Mouse (Mus musculus) midbrain, embryonic 11.5 days (tissue): Measurements from ENCODE around the gene Fcgr3. TPM values are rescaled to one million over a fixed set of nuclear protein-coding genes. Genes with fewer than 3 reads are reported as not detected.
"Not testable (repeated sequence)": the region's sequence is repeated elsewhere in the genome, so short reads cannot be mapped to it uniquely, and the experiment has no call there.

Experiments used
- ATAC-seq: fragments of 200-750 bp; cut with Nextera tagmentation; 2 replicates; pipeline ENCODE4 v1.8.0; 2017; ENCODE audit warnings: moderate TSS enrichment, moderate library complexity; ENCODE audit not compliant: low FRiP score
- DNase-seq: peaks from one replicate; pipeline ENCODE4 v3.0.0; 2015; ENCODE audit warnings: low spot score; ENCODE audit errors: missing footprints
- H3K27ac ChIP-seq: fragments of 300-500 bp; sonication (generic); 2 replicates; pipeline ENCODE4 v1.5.1; 2014; ENCODE audit warnings: low read depth, low read length
- H3K27me3 ChIP-seq: fragments of 300-500 bp; sonication (generic); 2 replicates; pipeline ENCODE4 v1.6.1; 2014; ENCODE audit warnings: mild to moderate bottlenecking, low read length, moderate library complexity, mixed read lengths; ENCODE audit not compliant: control insufficient read depth, insufficient read depth
- H3K36me3 ChIP-seq: fragments of 300-500 bp; sonication (generic); 2 replicates; pipeline ENCODE4 v1.6.1; 2014; ENCODE audit warnings: mild to moderate bottlenecking, low read length, moderate library complexity, mixed read lengths; ENCODE audit not compliant: control insufficient read depth, insufficient read depth
- H3K4me1 ChIP-seq: fragments of 300-500 bp; sonication (generic); 2 replicates; pipeline ENCODE4 v1.6.1; 2014; ENCODE audit warnings: low read length; ENCODE audit not compliant: control insufficient read depth, insufficient read depth
- H3K4me2 ChIP-seq: fragments of 300-500 bp; sonication (generic); 2 replicates; pipeline ENCODE4 v1.6.1; 2014; ENCODE audit warnings: mild to moderate bottlenecking, moderate library complexity
- H3K4me3 ChIP-seq: fragments of 300-500 bp; sonication (generic); 2 replicates; pipeline ENCODE4 v1.5.1; 2014; ENCODE audit warnings: low read depth, low read length
- H3K9ac ChIP-seq: fragments of 300-500 bp; sonication (generic); 2 replicates; pipeline ENCODE4 v1.6.1; 2014; ENCODE audit warnings: low read length
- H3K9me3 ChIP-seq: fragments of 300-500 bp; sonication (generic); 2 replicates; pipeline ENCODE4 v1.6.1; 2016; ENCODE audit warnings: low read length; ENCODE audit not compliant: control insufficient read depth
- WGBS: fragments of 180-500 bp; shearing (Covaris S2); extraction: QIAGEN DNeasy Blood & Tissue Kit; methylation state at CpG from one replicate; pipeline ENCODE4 v1.1.7; 2014; 5-methylcytosine and 5-hydroxymethylcytosine counted together
- polyA plus RNA-seq: library from polyadenylated mRNA; unstranded; fragments of >200 nt; fragmentation: Nextera tagmentation; extraction: Ambion mirVana; gene quantifications from 2 replicates; pipeline ENCODE4 v1.2.1, GENCODE M21; 2014

Fcgr3 gene
- polyA plus RNA-seq, 1 experiment from 2014 or later, result 8.5 TPM

DNA sequence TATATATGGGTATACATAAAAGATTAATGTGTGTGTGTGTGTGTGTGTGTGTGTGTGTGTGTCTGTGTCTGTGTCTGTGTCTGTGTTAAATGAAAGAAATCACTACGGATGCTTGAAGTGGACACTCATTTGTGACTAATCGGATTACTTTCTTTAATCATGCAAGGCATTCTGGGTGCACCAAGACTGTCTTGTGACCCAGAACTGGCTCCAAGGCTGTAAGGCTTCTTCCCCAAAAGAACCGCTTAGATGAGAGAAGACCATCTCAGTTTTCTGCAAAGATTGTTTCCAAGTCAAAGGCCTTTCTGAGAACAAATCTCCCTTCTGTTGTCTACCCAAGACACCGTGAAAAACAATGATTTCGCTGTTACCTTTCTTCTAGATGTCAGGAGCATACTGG, 12.5 kb upstream of the Fcgr3 start:
- H3K36me3 ChIP-seq, H3K9me3 ChIP-seq, H3K4me3 ChIP-seq, H3K27ac ChIP-seq, ATAC-seq, H3K4me2 ChIP-seq, H3K9ac ChIP-seq, H3K4me1 ChIP-seq: not testable (repeated sequence)
- 33% methylated on average over 5 of the region's 5 CpGs for WGBS
- H3K27me3 ChIP-seq, result peaks cover 23% of the 10 kb centered on the region
- peak; percentile 90 for DNase-seq

DNA sequence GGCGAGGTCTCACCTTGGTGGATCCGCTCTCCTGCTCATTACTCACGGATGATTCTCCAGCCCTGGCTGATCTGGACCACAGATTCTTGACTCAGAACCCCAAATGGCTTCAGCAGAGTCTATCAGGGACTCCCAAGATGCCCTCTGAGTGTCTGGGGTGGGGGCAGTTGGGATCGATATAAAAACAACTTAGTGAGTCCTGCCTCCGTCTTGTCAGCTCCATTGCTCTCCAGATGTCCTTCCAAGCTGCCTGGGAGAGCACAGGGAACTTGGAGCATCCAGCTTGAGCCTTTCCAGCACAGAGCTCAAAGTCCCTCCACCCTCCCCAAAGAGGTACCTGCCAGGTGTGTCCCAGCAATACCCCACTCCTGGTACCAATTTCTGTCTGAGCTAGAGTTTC, 11.4 kb upstream of the Fcgr3 start:
- H3K36me3 ChIP-seq, H3K4me1 ChIP-seq, ATAC-seq, H3K4me2 ChIP-seq, H3K9me3 ChIP-seq, DNase-seq, H3K4me3 ChIP-seq, H3K9ac ChIP-seq, H3K27ac ChIP-seq: not testable (repeated sequence)
- 76% methylated on average over 3 of the region's 5 CpGs for WGBS
- peaks cover 20% of the 10 kb centered on the region for H3K27me3 ChIP-seq

DNA sequence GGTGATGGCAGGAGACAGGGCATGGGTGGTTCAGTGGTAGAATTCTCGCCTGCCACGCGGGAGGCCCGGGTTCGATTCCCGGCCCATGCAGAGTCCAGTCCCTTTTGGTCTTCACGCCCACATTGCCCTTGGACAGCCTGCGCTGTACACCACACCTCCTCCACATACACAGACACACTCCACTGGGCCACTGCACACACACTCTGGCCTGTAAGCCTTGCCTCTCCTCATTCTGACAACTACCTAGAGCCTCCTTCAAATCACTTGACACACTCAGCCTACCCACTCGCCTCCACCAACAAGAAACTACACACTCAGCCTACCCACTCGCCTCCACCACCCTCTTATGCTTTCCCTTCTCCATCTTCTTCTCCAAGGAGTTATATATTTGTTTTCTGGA, 9.5 kb upstream of the Fcgr3 start:
- DNase-seq, result peak; percentile 95
- H3K4me3 ChIP-seq, H3K4me1 ChIP-seq, H3K9ac ChIP-seq, H3K27ac ChIP-seq, H3K4me2 ChIP-seq, H3K9me3 ChIP-seq, H3K36me3 ChIP-seq: not testable (repeated sequence)
- H3K27me3 ChIP-seq, result peaks cover 31% of the 10 kb centered on the region
- WGBS, result 17% methylated on average over 4 of the region's 10 CpGs
- peak; percentile 14; the same call in 1 of the 2 replicates for ATAC-seq

DNA sequence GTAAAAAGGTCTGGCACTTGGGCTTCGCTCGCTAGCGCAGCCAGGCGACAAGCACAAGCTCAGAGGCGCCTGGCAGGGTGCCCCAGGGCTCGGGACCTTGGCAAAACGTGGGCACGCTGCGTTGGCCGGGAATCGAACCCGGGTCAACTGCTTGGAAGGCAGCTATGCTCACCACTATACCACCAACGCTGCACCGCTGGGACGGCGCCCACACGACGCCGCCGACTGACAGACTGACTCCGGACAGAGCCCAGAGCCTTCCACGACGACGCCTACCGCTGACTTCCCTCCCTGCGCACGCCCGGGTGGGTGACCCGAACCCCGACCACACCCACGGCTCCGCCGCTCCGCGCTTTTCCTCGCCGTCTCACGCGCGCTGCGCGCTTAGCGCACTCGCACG, 7.5 kb upstream of the Fcgr3 start:
- not testable (repeated sequence) for DNase-seq, H3K9me3 ChIP-seq, H3K27ac ChIP-seq, H3K4me3 ChIP-seq, H3K4me2 ChIP-seq, H3K9ac ChIP-seq, H3K4me1 ChIP-seq, H3K36me3 ChIP-seq
- ATAC-seq, result peak; percentile 41
- peaks cover 24% of the 10 kb centered on the region for H3K27me3 ChIP-seq
- no CpG with 5 or more reads among the region's 45 CpGs for WGBS

GRCm38 (mm10) chr1:171071726-171072125, 7.0 kb upstream of the Fcgr3 start:
- H3K27ac ChIP-seq, H3K4me1 ChIP-seq, H3K4me2 ChIP-seq, H3K36me3 ChIP-seq, H3K4me3 ChIP-seq, H3K9me3 ChIP-seq, DNase-seq, H3K9ac ChIP-seq: not testable (repeated sequence)
- peaks cover 23% of the 10 kb centered on the region for H3K27me3 ChIP-seq
- peak; percentile 68 for ATAC-seq
- no CpG with 5 or more reads among the region's 35 CpGs for WGBS

DNA sequence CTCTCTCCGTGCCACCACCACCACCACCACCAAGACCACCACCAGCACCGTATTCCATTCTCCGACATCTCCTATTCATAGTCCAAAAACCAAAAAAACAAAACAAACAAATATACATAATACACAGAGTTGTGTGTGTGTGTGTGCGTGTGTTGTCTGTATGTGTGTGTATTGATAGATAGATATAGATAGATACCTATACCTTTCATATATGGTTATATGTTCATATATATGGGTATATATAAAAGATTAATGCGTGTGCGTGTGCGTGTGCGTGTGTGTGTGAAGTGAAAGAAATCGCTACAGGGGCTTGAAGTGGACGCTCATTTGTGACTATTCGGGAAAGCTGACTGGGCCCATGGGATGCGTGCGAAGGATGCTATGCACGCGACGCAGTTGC, 6.1 kb upstream of the Fcgr3 start:
- DNase-seq, result peak; percentile 91
- not testable (repeated sequence) for H3K9ac ChIP-seq, H3K4me2 ChIP-seq, ATAC-seq, H3K4me3 ChIP-seq, H3K4me1 ChIP-seq, H3K9me3 ChIP-seq, H3K36me3 ChIP-seq, H3K27ac ChIP-seq
- WGBS, result 21% methylated on average over 11 of the region's 16 CpGs
- H3K27me3 ChIP-seq, result peaks cover 27% of the 10 kb centered on the region

DNA sequence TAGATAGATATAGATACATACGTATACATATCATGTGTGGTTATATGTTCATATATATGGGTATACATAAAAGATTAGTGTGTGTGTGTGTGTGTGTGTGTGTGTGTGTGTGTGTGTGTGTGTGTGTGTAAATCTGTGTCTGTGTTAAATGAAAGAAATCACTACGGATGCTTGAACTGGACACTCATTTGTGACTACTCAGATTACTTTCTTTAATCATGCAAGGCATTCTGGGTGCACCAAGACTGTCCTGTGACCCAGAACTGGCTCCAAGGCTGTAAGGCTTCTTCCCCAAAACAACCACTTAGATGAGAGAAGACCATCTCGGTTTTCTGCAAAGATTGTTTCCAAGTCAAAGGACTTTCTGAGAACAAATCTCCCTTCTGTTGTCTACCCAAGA, 4.8 kb upstream of the Fcgr3 start:
- not testable (repeated sequence) for H3K4me2 ChIP-seq, H3K36me3 ChIP-seq, H3K27ac ChIP-seq, ATAC-seq, H3K9me3 ChIP-seq, H3K4me1 ChIP-seq, H3K4me3 ChIP-seq, H3K9ac ChIP-seq
- H3K27me3 ChIP-seq, result peaks cover 33% of the 10 kb centered on the region
- 69% methylated on average over 3 of the region's 3 CpGs for WGBS
- peak; percentile 93 for DNase-seq

- 49% methylated on average over 5 of the region's 5 CpGs for WGBS
- not testable (repeated sequence) for H3K36me3 ChIP-seq, H3K9me3 ChIP-seq, ATAC-seq, H3K27ac ChIP-seq, DNase-seq, H3K4me3 ChIP-seq, H3K4me1 ChIP-seq, H3K9ac ChIP-seq, H3K4me2 ChIP-seq
- peaks cover 36% of the 10 kb centered on the region for H3K27me3 ChIP-seq
Measured at GRCm38 (mm10) chr1:171067928-171068327, 3.2 kb upstream of the Fcgr3 start.

DNA sequence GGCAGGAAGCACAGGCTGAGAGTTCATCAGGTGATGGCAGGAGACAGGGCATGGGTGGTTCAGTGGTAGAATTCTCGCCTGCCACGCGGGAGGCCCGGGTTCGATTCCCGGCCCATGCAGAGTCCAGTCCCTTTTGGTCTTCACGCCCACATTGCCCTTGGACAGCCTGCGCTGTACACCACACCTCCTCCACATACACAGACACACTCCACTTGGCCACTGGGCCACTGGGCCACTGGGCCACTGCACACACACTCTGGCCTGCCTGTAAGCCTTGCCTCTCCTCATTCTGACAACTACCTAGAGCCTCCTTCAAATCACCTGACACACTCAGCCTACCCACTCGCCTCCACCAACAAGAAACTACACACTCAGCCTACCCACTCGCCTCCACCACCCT, 1.8 kb upstream of the Fcgr3 start:
- H3K9me3 ChIP-seq, H3K4me3 ChIP-seq, H3K9ac ChIP-seq, H3K4me1 ChIP-seq, DNase-seq, H3K27ac ChIP-seq, H3K4me2 ChIP-seq, H3K36me3 ChIP-seq: not testable (repeated sequence)
- peaks cover 36% of the 10 kb centered on the region for H3K27me3 ChIP-seq
- ATAC-seq, result peak; percentile 25
- 30% methylated on average over 2 of the region's 10 CpGs for WGBS

DNA sequence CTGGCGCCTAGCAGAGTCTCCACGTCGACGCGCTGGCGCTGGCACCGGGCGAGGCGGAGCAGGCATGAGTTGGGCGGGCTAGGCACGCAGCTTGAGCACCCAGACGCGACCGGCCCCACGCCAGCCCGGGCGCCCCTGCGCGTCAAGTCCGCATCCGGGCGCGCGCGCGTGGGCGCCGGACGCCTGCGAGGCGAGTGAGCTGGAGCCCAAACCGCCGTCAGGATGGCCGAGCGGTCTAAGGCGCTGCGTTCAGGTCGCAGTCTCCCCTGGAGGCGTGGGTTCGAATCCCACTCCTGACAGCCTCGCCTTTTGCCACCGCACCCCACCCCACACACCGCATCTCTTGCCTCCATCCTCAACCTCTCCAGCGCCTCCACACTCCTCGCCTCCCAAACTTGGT, 1.0 kb upstream of the Fcgr3 start:
- H3K4me1 ChIP-seq, DNase-seq, H3K9me3 ChIP-seq, H3K9ac ChIP-seq, H3K27ac ChIP-seq, H3K36me3 ChIP-seq: not testable (repeated sequence)
- peaks cover 33% of the 10 kb centered on the region for H3K27me3 ChIP-seq
- WGBS, result 8% methylated on average over 26 of the region's 45 CpGs
- ATAC-seq, result peak; percentile 14; the same call in 1 of the 2 replicates
- peak overlapping the region; percentile 20 for H3K4me3 ChIP-seq
- peak overlapping the region; percentile 33; the same call in 1 of the 2 replicates for H3K4me2 ChIP-seq
